Mouse (Mus musculus) G1E (cell line): Measurements from ENCODE around the gene Pdlim4.

Experiments
- CTCF ChIP-seq: IDR thresholded peaks from 2 replicates; pipeline ENCODE4 v1.5.1; 2012; ENCODE audit warnings: low read depth, low read length, inconsistent platforms, mixed read lengths
- GATA1 ChIP-seq: IDR thresholded peaks from 2 replicates; pipeline ENCODE4 v1.6.1; 2012; ENCODE audit warnings: borderline replicate concordance, low read length, inconsistent platforms, mixed read lengths
- TAL1 ChIP-seq: conservative IDR thresholded peaks from 2 replicates; pipeline ENCODE4 v1.6.1; 2012; ENCODE audit warnings: low read depth, low read length, inconsistent platforms, mixed read lengths

GRCm38 (mm10) chr11:54068520-54069371 lies at the start of gene Pdlim4:
- no peak for TF ChIP-seq CTCF
- TF ChIP-seq GATA1 = no peak
- no peak for TF ChIP-seq TAL1
